Mouse (Mus musculus) heart, postnatal 10 days (tissue): Measurements from ENCODE around the gene Urgcp. TPM values are rescaled to one million over a fixed set of nuclear protein-coding genes. Genes with fewer than 3 reads are reported as not detected.

Experiments
- total RNA-seq, 2 experiments: library from RNA; stranded (reverse); gene quantifications; 2 replicates each; pipeline ENCODE4 v1.2.3; 2021

The Urgcp gene
- total RNA-seq, 2 experiments from 2014 or later, result 65.6 to 68.5 TPM

Other genes with a start within 250 kb of the Urgcp start
- 10 to 100 TPM; 48.9 to 55.5 TPM for gene Xbp1, start 241.7 kb downstream of the Urgcp start, total RNA-seq
- gene Ccdc117, start 220.2 kb downstream of the Urgcp start, total RNA-seq, result 10 to 100 TPM; 13.9 to 17.1 TPM
- not detected for gene Ankrd36, start 192.7 kb downstream of the Urgcp start, total RNA-seq
- gene Mrps24, start 46.7 kb downstream of the Urgcp start, total RNA-seq, result 100 to 1,000 TPM; 114 to 118 TPM
- 10 to 100 TPM; 37.4 to 40.6 TPM for gene Dbnl, start 26.1 kb upstream of the Urgcp start, total RNA-seq
- gene Pgam2, start 41.4 kb upstream of the Urgcp start, total RNA-seq, result 100 to 1,000 TPM; 756 to 765 TPM
- gene Polm, start 75.6 kb upstream of the Urgcp start, total RNA-seq, result 1 to 10 TPM; 5.0 to 6.7 TPM
- 10 to 100 TPM; 35.2 to 40.1 TPM for gene Aebp1, start 99.6 kb upstream of the Urgcp start, total RNA-seq
- 10 to 100 TPM; 34.8 to 44.1 TPM for gene Pold2, start 115.9 kb upstream of the Urgcp start, total RNA-seq
- gene Myl7, start 136.4 kb upstream of the Urgcp start, total RNA-seq, result 100 to 1,000 TPM; 363 to 942 TPM
- gene Gck, start 187.7 kb upstream of the Urgcp start, total RNA-seq, result 1 to 10 TPM in 1 of 2 experiments, under 1 TPM in 1; 0.40 to 1.5 TPM
- 10 to 100 TPM; 85.7 to 97.5 TPM for gene Ykt6, start 193.3 kb upstream of the Urgcp start, total RNA-seq